Mouse (Mus musculus): ENCODE data around the gene Slc22a23. TPM values are rescaled to one million over a fixed set of nuclear protein-coding genes. Genes with fewer than 3 reads are reported as not detected.
A peak's percentile ranks its signal among the peaks of the same experiment; 100 is the strongest.

Gene Slc22a23
- polyA plus RNA-seq, 1 experiment from 2014 or later = 18.1 TPM

DNA sequence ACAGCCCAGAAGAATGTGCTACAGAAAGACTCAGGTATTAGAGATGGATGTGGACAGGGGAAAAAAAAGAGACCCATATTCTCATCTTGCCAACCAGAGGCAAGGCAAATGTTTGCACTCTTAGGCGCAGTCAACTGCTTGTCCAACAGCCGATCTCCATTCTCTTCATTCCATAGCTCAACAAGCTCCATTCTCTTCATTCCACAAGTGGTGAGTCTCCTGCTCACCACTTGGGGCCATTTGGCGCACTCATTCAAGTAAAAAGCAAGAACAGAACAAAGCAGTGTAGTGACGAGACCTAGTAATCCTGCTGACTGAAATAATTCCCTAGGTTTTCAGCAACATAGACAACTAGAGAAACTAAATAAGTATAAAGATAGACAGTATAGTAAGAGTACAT lies 50.8 kb downstream of the Slc22a23 start:
- Histone ChIP-seq H3K27ac (no peak overlapping the region), H3K9me3 (no peaks in the 10 kb centered on the region), H3K9ac (no peak overlapping the region), H3K4me3 (no peak overlapping the region), H3K36me3 (replicated peaks) (peaks cover 11% of the 10 kb centered on the region; the same call in 1 of the 2 replicates), H3K27me3 (replicated peaks) (no peaks in the 10 kb centered on the region), H3K4me2 (no peak overlapping the region), H3K4me1 (0 out of 2 replicates have a peak, but pooled peaks cover 4% of the 10 kb centered on the region)
- no peak for ATAC-seq (replicated peaks)
- WGBS = 75% methylated on average over 4 of the region's 4 CpGs

- H3K4me2 ChIP-seq = no peak overlapping the region
- no peaks in the 10 kb centered on the region for H3K27me3 ChIP-seq (replicated peaks)
- H3K27ac ChIP-seq = no peak overlapping the region
- H3K4me1 ChIP-seq = peaks cover 20% of the 10 kb centered on the region
- no peaks in the 10 kb centered on the region for H3K9me3 ChIP-seq
- no peak overlapping the region for H3K4me3 ChIP-seq
- H3K9ac ChIP-seq = no peak overlapping the region
- no peaks in the 10 kb centered on the region for H3K36me3 ChIP-seq (replicated peaks)
- no peak for ATAC-seq (replicated peaks)
- WGBS = 76% methylated on average over 2 of the region's 2 CpGs
These were observed 52.9 kb downstream of the Slc22a23 start for GRCm38 (mm10) chr13:34292042-34292441.

GRCm38 (mm10) chr13:34290346-34290745 lies 54.6 kb downstream of the Slc22a23 start:
- peaks cover 25% of the 10 kb centered on the region for H3K4me1 ChIP-seq
- no peaks in the 10 kb centered on the region for H3K27me3 ChIP-seq (replicated peaks)
- no peak overlapping the region for H3K9ac ChIP-seq
- no peaks in the 10 kb centered on the region for H3K9me3 ChIP-seq
- ATAC-seq (replicated peaks) = no peak
- no peak overlapping the region for H3K4me2 ChIP-seq
- no peaks in the 10 kb centered on the region for H3K36me3 ChIP-seq (replicated peaks)
- no peak overlapping the region for H3K27ac ChIP-seq
- no peak overlapping the region for H3K4me3 ChIP-seq
- WGBS = 100% methylated on average over 1 of the region's 1 CpGs

- no peak overlapping the region for H3K4me3 ChIP-seq
- no peaks in the 10 kb centered on the region for H3K27me3 ChIP-seq (replicated peaks)
- H3K4me1 ChIP-seq = peaks cover 25% of the 10 kb centered on the region
- no peak for ATAC-seq (replicated peaks)
- no peak overlapping the region for H3K9ac ChIP-seq
- H3K4me2 ChIP-seq = no peak overlapping the region
- 88% methylated on average over 2 of the region's 2 CpGs for WGBS
- no peaks in the 10 kb centered on the region for H3K9me3 ChIP-seq
- H3K36me3 ChIP-seq (replicated peaks) = no peaks in the 10 kb centered on the region
- H3K27ac ChIP-seq = no peak overlapping the region
These were observed 55.4 kb downstream of the Slc22a23 start for GRCm38 (mm10) chr13:34289567-34289966.

DNA sequence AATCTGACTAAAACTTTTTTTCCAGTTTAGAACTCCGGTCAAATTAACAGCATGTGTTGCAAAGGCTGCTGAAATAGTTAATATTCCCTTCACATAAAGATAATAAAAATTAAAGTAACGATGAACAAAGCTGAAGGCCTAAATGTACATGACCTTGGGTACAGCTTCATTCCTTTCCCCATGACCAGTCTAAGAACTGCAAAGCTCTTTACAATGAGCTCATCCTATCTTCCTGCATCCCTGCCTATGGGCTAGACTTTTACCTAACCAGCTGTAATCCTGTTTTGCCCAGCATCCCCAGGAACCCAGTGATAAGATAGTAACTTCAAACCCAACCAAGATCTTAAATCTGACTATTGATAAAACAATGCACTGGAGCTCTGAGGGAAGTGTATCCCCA lies 56.9 kb downstream of the Slc22a23 start:
- H3K4me1 ChIP-seq = peaks cover 25% of the 10 kb centered on the region
- H3K27ac ChIP-seq = peak overlapping the region; percentile 6; the same call in 1 of the 2 replicates
- no peaks in the 10 kb centered on the region for H3K9me3 ChIP-seq
- no peak overlapping the region for H3K4me2 ChIP-seq
- 16% methylated on average over 2 of the region's 2 CpGs for WGBS
- no peak overlapping the region for H3K9ac ChIP-seq
- ATAC-seq (replicated peaks) = no peak; the same call in 1 of the 2 replicates
- H3K36me3 ChIP-seq (replicated peaks) = no peaks in the 10 kb centered on the region
- H3K27me3 ChIP-seq (replicated peaks) = no peaks in the 10 kb centered on the region
- H3K4me3 ChIP-seq = no peak overlapping the region

GRCm38 (mm10) chr13:34287601-34288083 lies 57.3 kb downstream of the Slc22a23 start:
- Histone ChIP-seq H3K9ac (no peak overlapping the region), H3K27ac (peak overlapping the region; percentile 54), H3K9me3 (no peaks in the 10 kb centered on the region), H3K4me1 (peaks cover 25% of the 10 kb centered on the region), H3K27me3 (replicated peaks) (no peaks in the 10 kb centered on the region), H3K4me3 (no peak overlapping the region), H3K4me2 (no peak overlapping the region), H3K36me3 (replicated peaks) (no peaks in the 10 kb centered on the region)
- 5% methylated on average over 9 of the region's 9 CpGs for WGBS
- peak; percentile 82 for ATAC-seq (replicated peaks)

GRCm38 (mm10) chr13:34281360-34281759 lies 63.6 kb downstream of the Slc22a23 start:
- H3K9ac ChIP-seq = no peak overlapping the region
- H3K9me3 ChIP-seq = no peaks in the 10 kb centered on the region
- no peak for ATAC-seq (replicated peaks)
- no peaks in the 10 kb centered on the region for H3K27me3 ChIP-seq (replicated peaks)
- no peak overlapping the region for H3K4me3 ChIP-seq
- H3K27ac ChIP-seq = no peak overlapping the region
- WGBS = 95% methylated on average over 6 of the region's 6 CpGs
- no peaks in the 10 kb centered on the region for H3K36me3 ChIP-seq (replicated peaks)
- no peak overlapping the region for H3K4me2 ChIP-seq
- no peaks in the 10 kb centered on the region; the same call in 1 of the 2 replicates for H3K4me1 ChIP-seq

DNA sequence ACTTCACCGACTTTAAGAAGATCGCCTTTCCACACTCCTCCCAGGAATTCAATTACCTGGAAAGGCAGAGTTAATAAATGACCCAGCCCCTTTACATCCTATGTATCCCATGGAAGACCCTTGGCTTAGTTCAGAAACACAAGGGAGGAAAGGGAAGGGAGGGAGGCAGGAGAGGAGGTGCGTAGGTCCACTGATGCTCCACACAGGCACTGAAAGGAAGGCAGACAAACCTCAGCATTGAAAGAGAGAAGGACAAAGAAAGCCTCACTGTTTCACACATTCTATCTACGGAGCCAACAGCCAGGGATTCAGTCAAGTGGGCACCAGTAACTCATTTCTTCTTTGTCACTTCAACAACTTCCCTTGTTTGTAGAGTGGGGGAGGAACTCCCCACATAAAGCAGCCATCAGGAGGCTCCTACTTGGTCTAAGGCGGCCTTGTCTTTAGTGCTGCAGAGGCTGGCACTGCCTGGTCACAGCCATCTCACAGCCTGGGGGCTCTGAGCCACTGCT lies 66.2 kb downstream of the Slc22a23 start:
- Histone ChIP-seq H3K9ac (no peak overlapping the region), H3K27ac (no peak overlapping the region), H3K4me3 (no peak overlapping the region), H3K4me1 (no peaks in the 10 kb centered on the region; the same call in 1 of the 2 replicates), H3K36me3 (replicated peaks) (no peaks in the 10 kb centered on the region), H3K4me2 (no peak overlapping the region), H3K9me3 (no peaks in the 10 kb centered on the region), H3K27me3 (replicated peaks) (no peaks in the 10 kb centered on the region)
- 61% methylated on average over 5 of the region's 5 CpGs for WGBS
- ATAC-seq (replicated peaks) = peak; percentile 71

DNA sequence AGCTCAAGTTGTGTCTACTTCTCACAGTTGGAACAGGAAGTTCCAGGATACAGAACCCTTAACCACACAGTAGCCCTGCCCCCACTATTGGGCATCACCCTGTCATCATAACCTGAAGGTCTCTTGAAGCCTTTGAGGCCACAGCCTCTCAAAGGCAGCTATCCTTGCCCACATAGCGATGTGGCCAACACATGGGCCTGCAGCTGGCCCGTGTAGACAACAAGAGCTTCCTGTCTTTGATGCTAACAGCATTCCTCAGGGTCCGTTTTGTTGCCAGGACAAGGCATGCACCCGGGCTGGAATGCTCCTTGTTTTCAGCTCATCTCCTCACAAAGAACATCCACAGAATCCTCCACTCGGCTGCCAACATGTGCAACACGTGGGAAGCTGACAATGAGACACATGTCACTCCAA lies 66.7 kb downstream of the Slc22a23 start:
- WGBS = 25% methylated on average over 6 of the region's 6 CpGs
- H3K36me3 ChIP-seq (replicated peaks) = no peaks in the 10 kb centered on the region
- H3K9me3 ChIP-seq = no peaks in the 10 kb centered on the region
- H3K4me2 ChIP-seq = no peak overlapping the region
- H3K27ac ChIP-seq = no peak overlapping the region
- 0 out of 2 replicates have a peak, but pooled peaks have one; percentile 28 for ATAC-seq (replicated peaks)
- H3K27me3 ChIP-seq (replicated peaks) = no peaks in the 10 kb centered on the region
- H3K9ac ChIP-seq = no peak overlapping the region
- no peak overlapping the region for H3K4me3 ChIP-seq
- no peaks in the 10 kb centered on the region; the same call in 1 of the 2 replicates for H3K4me1 ChIP-seq

DNA sequence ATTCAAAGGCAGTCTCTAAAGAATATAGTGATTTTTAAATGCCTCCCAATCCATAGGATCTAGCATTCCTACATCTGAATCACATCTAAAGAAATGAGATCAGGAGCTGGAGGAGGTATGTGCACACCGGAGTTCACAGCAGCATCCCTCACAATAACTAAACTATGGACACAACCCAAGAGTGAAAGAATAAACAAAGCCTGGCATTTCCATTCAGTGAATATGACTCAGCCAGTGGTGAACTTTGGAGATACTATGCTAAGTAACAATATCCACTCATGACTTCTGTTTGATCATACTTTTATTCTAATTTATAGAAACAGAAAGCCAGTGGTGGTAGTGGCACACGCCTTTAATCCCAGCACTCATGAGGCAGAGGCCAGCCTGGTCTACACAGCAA lies 67.4 kb downstream of the Slc22a23 start:
- H3K9me3 ChIP-seq = no peaks in the 10 kb centered on the region
- WGBS = 89% methylated on average over 2 of the region's 2 CpGs
- no peak overlapping the region for H3K4me3 ChIP-seq
- H3K36me3 ChIP-seq (replicated peaks) = no peaks in the 10 kb centered on the region
- no peaks in the 10 kb centered on the region for H3K27me3 ChIP-seq (replicated peaks)
- H3K4me2 ChIP-seq = no peak overlapping the region
- no peak overlapping the region for H3K9ac ChIP-seq
- peaks cover 4% of the 10 kb centered on the region for H3K4me1 ChIP-seq
- no peak overlapping the region for H3K27ac ChIP-seq
- ATAC-seq (replicated peaks) = no peak

GRCm38 (mm10) chr13:34277001-34277400 lies 68.0 kb downstream of the Slc22a23 start:
- Histone ChIP-seq H3K27me3 (replicated peaks) (no peaks in the 10 kb centered on the region), H3K27ac (no peak overlapping the region), H3K9ac (no peak overlapping the region), H3K9me3 (no peaks in the 10 kb centered on the region), H3K4me1 (peaks cover 10% of the 10 kb centered on the region), H3K4me2 (no peak overlapping the region), H3K36me3 (replicated peaks) (no peaks in the 10 kb centered on the region), H3K4me3 (no peak overlapping the region)
- 93% methylated on average over 3 of the region's 3 CpGs for WGBS
- no peak for ATAC-seq (replicated peaks)

DNA sequence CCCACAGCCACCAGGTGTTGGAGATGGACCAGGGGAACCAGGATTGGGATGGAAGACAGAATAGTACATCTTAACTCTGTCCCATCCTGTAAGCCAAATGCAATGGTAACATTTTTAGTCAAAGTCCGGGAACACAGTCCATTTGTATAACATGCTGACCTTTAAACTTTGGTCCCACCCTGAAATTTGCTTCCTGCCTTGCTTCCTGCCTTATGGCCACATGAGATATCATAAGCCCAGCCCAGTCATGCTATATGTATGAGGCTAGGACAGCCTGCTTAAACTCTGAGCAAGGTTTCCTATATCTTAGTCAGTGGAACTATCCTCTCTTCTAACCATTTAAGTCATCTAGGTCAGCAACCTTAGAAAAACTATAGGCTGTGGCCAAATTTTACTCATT lies 70.1 kb downstream of the Slc22a23 start:
- 96% methylated on average over 1 of the region's 1 CpGs for WGBS
- H3K36me3 ChIP-seq (replicated peaks) = no peaks in the 10 kb centered on the region
- no peaks in the 10 kb centered on the region for H3K9me3 ChIP-seq
- no peak overlapping the region for H3K27ac ChIP-seq
- no peak overlapping the region for H3K9ac ChIP-seq
- H3K4me3 ChIP-seq = no peak overlapping the region
- no peaks in the 10 kb centered on the region for H3K27me3 ChIP-seq (replicated peaks)
- peaks cover 30% of the 10 kb centered on the region for H3K4me1 ChIP-seq
- H3K4me2 ChIP-seq = no peak overlapping the region
- ATAC-seq (replicated peaks) = no peak

- H3K36me3 ChIP-seq (replicated peaks) = no peaks in the 10 kb centered on the region
- H3K4me3 ChIP-seq = no peak overlapping the region
- no peak overlapping the region for H3K9ac ChIP-seq
- 96% methylated on average over 2 of the region's 2 CpGs for WGBS
- no peaks in the 10 kb centered on the region for H3K9me3 ChIP-seq
- no peaks in the 10 kb centered on the region for H3K27me3 ChIP-seq (replicated peaks)
- no peak overlapping the region for H3K27ac ChIP-seq
- no peak for ATAC-seq (replicated peaks)
- H3K4me1 ChIP-seq = peaks cover 33% of the 10 kb centered on the region
- no peak overlapping the region for H3K4me2 ChIP-seq
These were observed 70.6 kb downstream of the Slc22a23 start for GRCm38 (mm10) chr13:34274417-34274816.

All from midbrain, embryonic 15.5 days (tissue).